Comparison of ENCODE assay signal across 21 mouse cellular contexts in the genomic region with DNA sequence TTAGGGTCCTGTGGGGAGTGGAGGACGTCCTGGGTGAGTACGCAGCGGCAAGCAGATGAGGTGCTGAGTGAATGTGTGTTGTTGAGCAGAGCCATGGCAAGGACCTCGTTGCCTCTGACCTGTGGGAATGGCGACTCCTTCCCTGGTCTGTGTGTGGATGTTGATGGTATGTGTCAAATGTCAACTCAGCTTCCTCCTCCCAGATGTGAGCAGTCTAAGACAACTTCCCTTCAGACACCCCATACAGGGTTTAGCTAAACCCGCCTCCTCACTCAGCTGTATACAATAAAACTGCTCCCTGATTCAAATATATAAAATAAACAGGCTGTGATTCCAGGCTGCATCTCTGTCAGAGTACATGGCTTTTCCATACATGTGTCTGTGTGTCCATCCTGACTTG.
A peak's percentile ranks its signal among the peaks of the same experiment; 100 is the strongest.
DNase-seq lines count a peak whose midpoint lies in the region; ATAC-seq and TF ChIP-seq lines count a peak whose summit lies in the region.
"Had no signal": no experiment of that assay in that cellular context is flagged by ENCODE, and none has a peak within 500 bp of the region (broad histone marks: within the 10 kb centered on the region; RNA-seq: fewer than 3 reads in every experiment).

No protein-coding gene starts in this region.

- no peaks in the 10 kb centered on the region for H3K36me3 ChIP-seq in forebrain, embryonic 10.5 days (replicated peaks)
- H3K36me3 ChIP-seq in forebrain, embryonic 15.5 days: no peaks in the 10 kb centered on the region
- H3K36me3 ChIP-seq in lung, embryonic 14.5 days (ENCODE audit: insufficient read depth): no peaks in the 10 kb centered on the region
- H3K36me3 ChIP-seq in megakaryocyte, embryonic 14.5 days (replicated peaks; ENCODE audit: low read length): no peaks in the 10 kb centered on the region
- H3K36me3 ChIP-seq: embryonic facial prominence, embryonic 10.5 days; G1E; heart, embryonic 13.5 days had no signal

- no peak overlapping the region for H3K27ac ChIP-seq in forebrain, embryonic 10.5 days
- H3K27ac ChIP-seq in forebrain, embryonic 15.5 days (replicated peaks): no peak overlapping the region
- H3K27ac ChIP-seq in lung, embryonic 14.5 days (ENCODE audit: low read depth): no peak overlapping the region
- H3K27ac ChIP-seq: embryonic facial prominence, embryonic 10.5 days; heart, embryonic 13.5 days had no signal

- H3K4me2 ChIP-seq in forebrain, embryonic 15.5 days (replicated peaks): no peak overlapping the region
- no peak overlapping the region for H3K4me2 ChIP-seq in lung, embryonic 14.5 days
- H3K4me2 ChIP-seq: heart, embryonic 13.5 days had no signal

- no peak for TF ChIP-seq CTCF in lung, embryonic 14.5 days (IDR thresholded peaks at IDR 0.05; ENCODE audit: low read depth)

- DNase-seq in forebrain, embryonic 10.5 days (ENCODE audit: extremely low spot score, low spot score): peak; percentile 8
- peak; percentile 68 for DNase-seq in lung, embryonic 14.5 days
- no peak for DNase-seq in lung, postnatal 36 days
- DNase-seq in testis, postnatal 10 days (ENCODE audit: low spot score): peak; percentile 15
- DNase-seq in testis, postnatal 14 days (ENCODE audit: low spot score): no peak
- DNase-seq: adrenal gland, adult 8-10 months; adrenal gland, postnatal 36 days; B cell, adult 2 months; cerebellum, adult 2 months; cerebellum, postnatal 10 days; gastrocnemius, postnatal 36 days; heart, adult 18-20 months; heart, postnatal 36 days had no signal

- WGBS in forebrain, embryonic 10.5 days: 88% methylated on average over 6 of the region's 6 CpGs
- 82% methylated on average over 6 of the region's 6 CpGs for WGBS in forebrain, embryonic 15.5 days
- WGBS in lung, embryonic 14.5 days: 26% methylated on average over 6 of the region's 6 CpGs

- H3K4me3 ChIP-seq in forebrain, embryonic 10.5 days: no peak overlapping the region
- H3K4me3 ChIP-seq in forebrain, embryonic 15.5 days: no peak overlapping the region
- H3K4me3 ChIP-seq in lung, embryonic 14.5 days (ENCODE audit: low read depth, low read length): no peak overlapping the region
- peak overlapping the region; percentile 42 for H3K4me3 ChIP-seq in megakaryocyte, embryonic 14.5 days (replicated peaks)
- H3K4me3 ChIP-seq: embryonic facial prominence, embryonic 10.5 days; heart, embryonic 13.5 days had no signal

- no peaks in the 10 kb centered on the region for H3K4me1 ChIP-seq in forebrain, embryonic 10.5 days
- no peaks in the 10 kb centered on the region for H3K4me1 ChIP-seq in forebrain, embryonic 15.5 days
- H3K4me1 ChIP-seq in lung, embryonic 14.5 days (ENCODE audit: insufficient read depth): no peaks in the 10 kb centered on the region
- H3K4me1 ChIP-seq in megakaryocyte, embryonic 14.5 days: no peaks in the 10 kb centered on the region
- H3K4me1 ChIP-seq: embryonic facial prominence, embryonic 10.5 days; heart, embryonic 13.5 days had no signal

- H3K27me3 ChIP-seq in forebrain, embryonic 10.5 days (ENCODE audit: poor library complexity, severe bottlenecking): no peaks in the 10 kb centered on the region
- H3K27me3 ChIP-seq in forebrain, embryonic 15.5 days: no peaks in the 10 kb centered on the region
- H3K27me3 ChIP-seq in lung, embryonic 14.5 days (ENCODE audit: insufficient read depth, low read length): no peaks in the 10 kb centered on the region
- H3K27me3 ChIP-seq in megakaryocyte, embryonic 14.5 days (replicated peaks): no peaks in the 10 kb centered on the region

- ATAC-seq in forebrain, embryonic 15.5 days (replicated peaks): no peak
- peak; percentile 96 for ATAC-seq in lung, embryonic 14.5 days (ENCODE audit: insufficient read depth)
- ATAC-seq in megakaryocyte, adult 5-6 weeks (ENCODE audit: poor library complexity, severe bottlenecking): no peak
- ATAC-seq: CD4-positive, CD25-positive, alpha-beta regulatory T cell, adult 4 months; forebrain, embryonic 14.5 days had no signal

- H3K9me3 ChIP-seq in forebrain, embryonic 10.5 days: no peaks in the 10 kb centered on the region
- no peaks in the 10 kb centered on the region for H3K9me3 ChIP-seq in forebrain, embryonic 15.5 days
- no peaks in the 10 kb centered on the region for H3K9me3 ChIP-seq in lung, embryonic 14.5 days (ENCODE audit: low read depth, low read length)
- peaks cover 15% of the 10 kb centered on the region; the same call in 1 of the 2 replicates for H3K9me3 ChIP-seq in megakaryocyte, embryonic 14.5 days
- H3K9me3 ChIP-seq: embryonic facial prominence, embryonic 10.5 days; heart, embryonic 13.5 days had no signal

- H3K9ac ChIP-seq in forebrain, embryonic 15.5 days (replicated peaks): no peak overlapping the region
- no peak overlapping the region for H3K9ac ChIP-seq in lung, embryonic 14.5 days
- H3K9ac ChIP-seq: heart, embryonic 13.5 days had no signal

Comparison
In these comparisons a context has a peak if more than half of its experiments do, and no peak if none do; other contexts are left out.
1. DNase-seq: peak in forebrain, embryonic 10.5 days (single experiment), lung, embryonic 14.5 days (single experiment) and testis, postnatal 10 days (single experiment); none in lung, postnatal 36 days (single experiment) and testis, postnatal 14 days (single experiment).